Mouse (Mus musculus) megakaryocyte, adult 5-6 weeks (primary cell): ENCODE measurements around the gene Gys2. TPM values are rescaled to one million over a fixed set of nuclear protein-coding genes. Genes with fewer than 3 reads are reported as not detected.

ENCODE experiments used
- ATAC-seq: 2 replicates; pipeline ENCODE4 v1.8.0; 2016; ENCODE audit warnings: mild to moderate bottlenecking, inconsistent platforms; ENCODE audit not compliant: poor library complexity, severe bottlenecking
- total RNA-seq, 2 experiments: library from RNA; stranded (forward) in 1 of 2; stranded (reverse) in 1 of 2; fragments of 153-499, 151-499 nt in 1 of 2; fragments of 221-1000, 200-1000 nt in 1 of 2; gene quantifications; 2 replicates each; pipeline versions ENCODE4 v1.2.3 to v1.2.4; 2015 to 2017

Gys2 gene
- total RNA-seq, 2 experiments from 2014 or later = not detected

DNA sequence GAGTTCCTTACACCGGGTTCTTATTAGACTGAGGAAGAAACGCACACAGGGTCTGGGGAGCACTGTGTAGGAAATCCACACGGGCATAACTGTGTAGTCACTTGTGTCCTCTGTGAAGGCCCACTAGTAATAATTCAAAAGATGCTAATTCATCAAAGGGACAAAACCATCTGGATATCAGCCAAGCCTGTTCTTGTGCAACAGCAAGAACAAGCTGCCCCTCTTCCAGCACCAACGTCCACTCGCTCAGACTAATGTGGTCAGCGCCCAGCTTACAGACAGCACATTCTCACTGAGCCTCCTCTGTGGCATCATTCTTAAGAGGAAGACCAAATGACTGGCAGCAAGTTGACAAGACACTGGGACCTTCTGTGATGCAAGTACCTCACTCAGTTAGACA, 92.9 kb downstream of the Gys2 start:
- ATAC-seq = no peak

DNA sequence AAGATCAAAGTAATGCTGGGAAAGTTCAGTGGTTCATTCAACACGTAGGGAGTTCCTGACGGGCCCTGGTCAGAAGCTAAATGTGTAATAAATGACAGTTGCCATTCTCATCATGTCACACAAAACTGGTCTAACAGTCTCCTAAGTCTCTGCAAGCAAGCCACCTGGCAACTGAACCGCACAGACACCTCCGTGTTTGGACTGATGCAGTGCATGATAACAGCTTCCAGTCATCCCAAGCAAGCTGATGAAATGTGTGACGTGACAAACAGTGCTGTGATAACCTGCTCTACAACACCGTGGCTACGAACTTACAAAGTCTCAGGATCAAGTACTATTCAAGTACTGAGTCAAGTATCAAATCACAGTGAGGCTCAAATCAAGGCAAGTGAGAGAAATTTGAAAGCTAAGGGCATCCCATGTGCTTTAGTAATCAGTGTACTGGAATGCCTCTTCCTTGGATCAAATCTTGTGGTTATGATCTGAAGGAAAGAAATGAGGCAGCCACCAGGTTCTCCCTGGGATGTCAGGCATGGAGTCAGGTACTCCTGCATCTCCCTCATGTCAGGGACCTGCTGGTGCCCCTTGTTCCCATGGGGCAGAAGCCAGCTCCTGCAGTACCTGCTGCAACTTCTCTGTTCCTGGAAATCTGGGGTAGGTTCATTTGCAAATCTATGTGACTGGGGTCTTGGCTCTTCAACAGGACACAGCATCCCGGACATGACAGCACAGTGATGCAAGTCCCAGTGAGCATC, 94.2 kb downstream of the Gys2 start:
- ATAC-seq = no peak

DNA sequence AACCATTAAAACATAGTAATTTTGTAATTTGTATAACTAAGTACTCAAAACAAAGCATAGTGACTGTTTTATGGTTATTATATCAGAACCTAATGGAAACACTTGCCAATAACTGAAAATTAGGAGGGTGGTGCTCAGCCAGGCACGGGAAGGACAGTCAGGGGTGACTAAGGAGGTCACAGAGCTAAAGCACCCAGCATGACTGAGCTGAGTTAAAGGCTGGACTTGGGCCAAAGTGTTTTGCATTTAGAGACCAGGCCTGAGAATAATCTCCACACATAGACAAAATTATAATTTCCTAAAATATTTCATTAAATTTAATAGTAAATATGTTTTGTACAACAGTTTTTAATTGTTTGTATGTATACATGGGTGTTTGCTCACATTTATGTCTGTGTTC, 95.8 kb downstream of the Gys2 start:
- ATAC-seq = no peak

Other genes starting within 250 kb of the Gys2 start
- gene Iapp, start 174.7 kb downstream of the Gys2 start, total RNA-seq (2015) = not detected in 2 replicates
- not detected in 2 replicates for gene Iapp, start 174.7 kb downstream of the Gys2 start, total RNA-seq (2017)
- gene Slco1a5, start 150.1 kb downstream of the Gys2 start, total RNA-seq (2015) = not detected in 2 replicates
- gene Slco1a5, start 150.1 kb downstream of the Gys2 start, total RNA-seq (2017) = not detected in 2 replicates
- 12.3 and 12.7 TPM in 2 replicates for gene Pyroxd1, start 127.5 kb downstream of the Gys2 start, total RNA-seq (2015)
- gene Pyroxd1, start 127.5 kb downstream of the Gys2 start, total RNA-seq (2017) = 13.5 and 13.8 TPM in 2 replicates
- gene Recql, start 86.0 kb downstream of the Gys2 start, total RNA-seq (2015) = 31.5 and 35.0 TPM in 2 replicates
- 32.1 and 50.3 TPM in 2 replicates for gene Recql, start 86.0 kb downstream of the Gys2 start, total RNA-seq (2017)
- 26.3 and 27.7 TPM in 2 replicates for gene Golt1b, start 85.9 kb downstream of the Gys2 start, total RNA-seq (2015)
- 30.0 and 31.5 TPM in 2 replicates for gene Golt1b, start 85.9 kb downstream of the Gys2 start, total RNA-seq (2017)
- gene Spx, start 59.7 kb downstream of the Gys2 start, total RNA-seq (2015) = not detected in 2 replicates
- 0.26 TPM in 1 of 2 replicates, not detected in the other for gene Spx, start 59.7 kb downstream of the Gys2 start, total RNA-seq (2017)
- 38.8 and 41.7 TPM in 2 replicates for gene Ldhb, start 34.8 kb upstream of the Gys2 start, total RNA-seq (2015)
- gene Ldhb, start 34.8 kb upstream of the Gys2 start, total RNA-seq (2017) = 26.8 and 28.5 TPM in 2 replicates
- 0.36 TPM in 1 of 2 replicates, not detected in the other for gene Kcnj8, start 98.5 kb upstream of the Gys2 start, total RNA-seq (2015)
- gene Kcnj8, start 98.5 kb upstream of the Gys2 start, total RNA-seq (2017) = 0.12 and 0.40 TPM in 2 replicates
- not detected in 2 replicates for gene Abcc9, start 229.2 kb upstream of the Gys2 start, total RNA-seq (2015)
- 0.11 TPM in 1 of 2 replicates, not detected in the other for gene Abcc9, start 229.2 kb upstream of the Gys2 start, total RNA-seq (2017)